Mouse (Mus musculus) G1E (cell line): ENCODE results near the gene Mlf2.

Source experiments
- CTCF ChIP-seq: IDR thresholded peaks from 2 replicates; pipeline ENCODE4 v1.5.1; 2012; ENCODE audit warnings: low read depth, low read length, inconsistent platforms, mixed read lengths
- GATA1 ChIP-seq: IDR thresholded peaks from 2 replicates; pipeline ENCODE4 v1.6.1; 2012; ENCODE audit warnings: borderline replicate concordance, low read length, inconsistent platforms, mixed read lengths
- POLR2AphosphoS5 ChIP-seq: IDR thresholded peaks from 2 replicates; pipeline ENCODE4 v1.6.1; 2012; ENCODE audit warnings: low read depth, low read length, inconsistent platforms; ENCODE audit not compliant: insufficient replicate concordance

- TF ChIP-seq CTCF (no peak), GATA1 (no peak), POLR2AphosphoS5 (no peak)
These were observed 5.9 kb upstream of the Mlf2 start for GRCm38 (mm10) chr6:124925173-124925793.
